Mouse (Mus musculus): ENCODE data around the gene Gm340.

The Gm340 gene

DNA sequence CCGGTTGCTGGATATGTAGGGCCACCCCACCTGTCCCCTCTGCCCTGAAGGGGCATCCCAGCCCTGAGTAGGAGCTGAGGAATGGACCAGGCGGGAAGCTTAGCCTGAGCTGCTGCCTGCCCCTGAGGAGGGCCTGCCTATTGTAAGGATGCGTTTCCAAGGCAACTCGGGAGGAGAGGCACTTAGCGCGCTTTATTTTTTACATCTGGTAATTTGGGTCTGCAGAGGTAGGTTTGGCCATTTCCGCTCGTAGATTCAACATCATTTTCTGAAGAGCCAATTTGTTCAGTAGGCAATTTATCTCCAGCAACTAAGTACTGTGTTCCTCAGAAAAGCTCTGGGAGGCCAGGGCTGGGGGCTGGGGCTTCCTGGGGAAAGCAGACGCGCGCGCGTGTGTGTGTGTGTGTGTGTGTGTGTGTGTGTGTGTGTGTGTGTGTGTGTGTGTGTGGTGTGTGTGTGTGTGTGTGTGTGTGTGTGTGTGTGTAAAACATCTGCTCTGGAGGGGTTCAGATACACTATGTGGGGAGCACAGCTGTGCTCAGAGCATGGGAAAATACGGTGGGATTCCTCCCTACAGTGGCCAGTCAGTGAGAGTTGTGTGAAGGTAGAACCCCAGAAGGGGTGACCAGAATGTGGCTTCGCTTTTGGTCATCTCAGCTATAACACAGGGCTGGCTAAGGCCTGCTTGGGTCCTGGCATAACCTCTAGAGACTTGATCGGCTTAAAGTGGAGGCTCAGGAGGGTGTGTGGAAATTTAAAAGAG, 31.3 kb downstream of the Gm340 start:
- DNase-seq (ENCODE audit: low read depth, low spot score), result peak; percentile 70

DNA sequence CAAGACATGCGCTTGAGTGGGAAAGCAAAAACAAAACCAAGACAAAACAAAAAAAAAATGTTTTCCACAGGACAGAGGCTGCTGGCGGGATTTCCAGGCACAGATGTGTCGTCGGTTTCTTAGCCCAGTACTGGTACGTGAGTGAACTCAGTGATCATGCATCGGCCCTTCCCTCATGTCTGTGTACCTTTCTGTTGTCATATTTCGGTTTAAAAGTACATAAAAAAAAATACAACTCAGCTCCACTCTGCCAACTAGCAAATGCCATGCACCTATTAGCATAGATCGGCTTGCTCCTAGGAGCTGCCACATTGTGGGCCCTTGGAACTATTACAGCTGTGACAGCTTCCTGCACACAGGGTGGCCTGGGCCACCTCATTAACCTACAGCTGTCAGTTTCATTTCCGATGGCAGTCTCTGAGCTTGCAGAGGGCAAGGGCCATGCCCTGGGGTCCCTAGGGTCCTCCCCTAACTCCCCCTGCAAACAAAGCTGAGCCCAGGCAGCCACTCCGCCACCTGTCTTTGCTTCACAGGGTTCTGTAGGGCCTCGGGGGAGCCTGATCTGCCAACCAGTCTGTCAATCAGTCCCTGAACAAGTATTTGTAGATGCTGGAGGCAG, 33.5 kb downstream of the Gm340 start:
- DNase-seq (ENCODE audit: low read depth, low spot score), result no peak

DNA sequence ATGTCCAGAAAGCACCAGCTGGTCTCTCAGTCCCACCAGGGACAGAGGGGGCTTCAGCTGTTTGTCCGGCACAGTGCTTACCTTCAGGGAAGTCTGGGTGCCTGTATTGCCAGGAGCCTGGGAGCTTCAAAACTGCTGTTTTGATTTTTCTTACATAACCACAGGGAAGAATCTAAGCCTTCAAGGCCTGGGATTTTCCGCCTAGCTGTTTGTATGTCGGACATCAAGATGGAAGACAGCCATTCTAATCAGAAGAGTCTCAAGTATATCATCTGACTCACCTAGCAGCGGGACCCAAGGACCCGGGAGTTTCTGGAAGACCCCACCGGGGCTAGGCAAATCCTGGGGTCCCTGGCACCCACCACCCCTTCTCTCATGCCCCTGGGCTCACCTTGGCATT, 34.1 kb downstream of the Gm340 start:
- no peak for DNase-seq (ENCODE audit: low read depth, low spot score)

DNA sequence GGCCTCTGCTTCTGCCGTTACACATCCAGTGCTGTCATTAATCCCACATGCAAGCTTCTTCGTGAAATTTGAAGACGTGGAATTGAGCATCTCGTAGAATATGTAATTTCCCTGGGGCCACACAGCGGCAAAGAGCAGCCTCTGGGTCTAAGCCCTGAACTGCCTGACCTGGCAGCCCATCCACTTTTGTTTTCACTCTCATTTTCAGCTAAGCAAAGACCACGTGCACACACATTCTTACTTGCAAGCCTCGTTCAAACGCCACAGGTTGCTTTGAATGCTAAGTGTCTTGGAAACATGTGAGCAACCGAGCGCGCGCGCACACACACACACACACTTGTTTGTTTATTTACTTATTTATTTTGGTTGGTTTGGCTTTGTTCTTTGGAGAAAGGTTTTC, 34.9 kb downstream of the Gm340 start:
- no peak for DNase-seq (ENCODE audit: low read depth, low spot score)

DNA sequence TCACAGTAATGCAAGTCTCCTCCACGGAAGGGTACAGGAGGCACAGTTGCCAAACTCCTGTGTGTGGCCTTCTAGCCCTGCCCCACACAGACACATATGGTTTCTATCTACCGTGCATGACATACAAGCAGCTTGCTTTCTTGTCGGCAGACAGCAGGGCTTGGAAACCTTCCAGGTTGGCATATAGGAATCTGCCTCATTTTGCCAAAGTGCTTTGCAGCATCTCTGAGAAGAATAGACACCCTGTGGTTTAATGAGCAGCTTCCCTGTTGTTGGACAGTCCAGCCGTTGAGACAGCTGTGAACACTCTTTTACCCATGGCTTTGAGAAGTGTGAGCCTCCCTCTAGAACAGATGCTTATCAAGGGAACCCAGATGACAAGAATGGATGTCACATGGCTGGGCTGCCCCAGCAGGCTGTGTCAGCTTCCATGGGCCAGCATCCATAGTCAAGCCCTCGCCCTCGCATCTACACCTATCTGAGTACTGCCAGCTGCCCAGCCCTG, 36.0 kb downstream of the Gm340 start:
- DNase-seq (ENCODE audit: low read depth, low spot score), result peak; percentile 75

DNA sequence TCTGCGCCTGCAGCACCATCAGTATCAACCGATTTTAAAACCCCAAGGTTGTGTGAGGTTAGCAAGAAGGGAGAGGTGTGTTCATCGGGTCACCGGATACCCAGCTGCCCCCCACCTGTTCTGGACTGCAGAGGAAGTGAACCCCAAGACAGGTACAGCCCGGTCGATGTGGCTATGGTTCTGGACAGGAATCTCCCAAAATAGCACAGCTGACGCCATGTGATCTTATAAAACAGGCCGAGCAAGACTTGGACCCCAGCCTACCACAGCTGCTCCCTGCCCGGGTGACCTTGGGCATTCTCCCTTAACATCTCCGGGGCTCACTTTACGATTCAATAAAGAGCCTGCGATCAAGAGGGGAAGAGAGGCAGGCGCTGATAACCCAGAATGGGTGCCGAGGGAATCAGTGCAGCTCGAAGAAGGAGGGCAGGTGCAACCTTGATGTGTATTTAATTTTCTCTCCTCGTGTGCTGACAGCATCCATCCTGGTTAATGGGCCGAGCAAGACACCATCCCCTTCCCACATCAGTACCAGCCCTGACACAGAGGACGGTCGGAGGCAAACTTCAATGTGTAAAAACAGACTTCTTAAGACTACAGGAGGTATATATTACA, 36.7 kb downstream of the Gm340 start:
- DNase-seq (ENCODE audit: low read depth, low spot score), result no peak

DNA sequence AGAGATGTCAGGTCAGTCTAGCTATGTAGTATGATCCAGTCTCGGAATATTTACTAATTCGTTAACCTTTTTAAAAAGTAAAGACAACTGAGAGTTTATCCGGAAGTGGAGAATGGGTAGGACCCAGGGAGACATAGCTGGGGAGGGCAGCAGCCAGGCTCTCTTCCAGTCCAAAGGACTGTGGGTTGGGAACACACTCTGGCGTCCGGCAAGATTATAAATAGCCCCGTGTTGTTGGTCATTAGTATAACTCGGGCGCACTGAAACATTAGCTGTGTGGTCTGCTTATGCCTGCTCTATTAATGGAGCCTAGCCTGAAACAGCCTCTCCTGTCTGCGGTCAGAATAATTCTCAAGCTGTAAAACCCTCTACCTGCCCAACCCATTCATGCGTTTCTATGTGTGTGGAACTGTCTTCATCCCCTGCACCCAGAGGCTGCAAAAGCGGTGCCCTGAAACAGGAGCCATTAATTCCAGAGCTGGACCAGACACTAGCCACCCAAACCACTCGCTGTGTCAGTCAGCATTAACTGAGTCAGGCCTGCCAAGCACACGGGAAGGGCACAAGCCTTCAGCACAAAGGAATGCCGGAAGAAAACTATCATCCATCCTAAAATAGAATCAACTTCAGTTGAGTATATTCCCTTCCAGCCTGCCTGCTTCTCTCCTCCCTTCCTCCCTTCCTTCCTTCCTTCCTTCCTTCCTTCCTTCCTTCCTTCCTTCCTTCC, 38.4 kb downstream of the Gm340 start:
- no peak for DNase-seq (ENCODE audit: low read depth, low spot score)

DNA sequence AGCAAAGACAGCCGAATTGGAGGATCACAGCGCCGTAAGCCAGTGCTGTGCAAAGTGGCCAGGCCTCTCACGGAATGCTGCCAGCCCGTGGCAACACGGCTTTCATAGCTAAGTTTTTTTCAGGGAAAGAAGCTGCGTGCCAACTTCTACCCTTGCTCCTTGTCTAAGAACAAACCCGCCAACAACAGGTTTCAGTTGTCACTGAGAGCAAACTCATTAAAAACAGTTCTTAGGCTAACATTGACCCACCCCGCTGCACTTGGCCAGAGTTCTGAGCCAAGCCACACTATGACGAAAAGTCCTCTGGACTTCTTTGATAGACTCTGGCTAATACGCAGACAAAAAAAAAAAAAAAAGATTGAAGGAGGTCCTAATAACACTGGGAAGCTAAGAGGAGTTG, 46.8 kb downstream of the Gm340 start:
- no peak for DNase-seq (ENCODE audit: low read depth, low spot score)

DNA sequence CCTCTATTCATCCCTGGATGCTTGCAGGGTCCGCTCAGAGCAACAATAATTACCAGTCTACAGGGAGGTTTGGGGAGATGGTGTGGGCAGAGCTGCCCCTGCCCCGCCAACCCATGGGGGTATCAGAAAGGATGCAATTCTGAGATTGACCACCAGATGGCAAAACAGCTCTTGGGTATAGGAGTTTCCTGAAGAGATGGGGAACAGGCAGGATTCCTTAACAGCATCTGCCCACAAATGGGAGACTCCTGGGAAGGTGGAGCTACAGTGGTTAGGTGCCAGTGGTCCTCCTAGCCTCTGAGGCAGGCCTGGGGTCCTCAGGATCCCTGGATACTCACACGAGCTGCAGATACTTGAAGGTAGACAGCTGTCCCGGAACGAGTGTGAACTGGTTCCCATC, 47.4 kb downstream of the Gm340 start:
- peak; percentile 74 for DNase-seq (ENCODE audit: low read depth, low spot score)

DNA sequence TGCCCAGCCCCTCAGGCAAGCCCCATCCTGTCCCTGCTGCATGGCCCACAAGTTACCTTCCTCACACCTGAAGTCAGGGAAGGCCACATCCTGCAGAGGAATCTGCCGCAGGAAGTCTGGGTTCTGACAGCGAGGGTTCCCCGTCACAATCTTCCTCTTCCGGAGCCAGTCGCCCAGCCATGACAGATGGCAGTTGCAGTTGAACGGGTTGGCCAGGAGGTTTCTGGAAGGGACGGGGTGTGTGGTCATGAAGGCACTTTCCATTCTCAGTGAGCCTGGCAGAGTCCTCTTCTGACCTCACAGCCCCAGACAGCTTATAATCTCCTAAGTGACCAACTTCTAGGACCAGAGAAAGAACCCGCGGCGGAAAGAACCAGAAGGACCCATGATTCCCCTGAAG, 51.9 kb downstream of the Gm340 start:
- no peak for DNase-seq (ENCODE audit: low read depth, low spot score)

DNA sequence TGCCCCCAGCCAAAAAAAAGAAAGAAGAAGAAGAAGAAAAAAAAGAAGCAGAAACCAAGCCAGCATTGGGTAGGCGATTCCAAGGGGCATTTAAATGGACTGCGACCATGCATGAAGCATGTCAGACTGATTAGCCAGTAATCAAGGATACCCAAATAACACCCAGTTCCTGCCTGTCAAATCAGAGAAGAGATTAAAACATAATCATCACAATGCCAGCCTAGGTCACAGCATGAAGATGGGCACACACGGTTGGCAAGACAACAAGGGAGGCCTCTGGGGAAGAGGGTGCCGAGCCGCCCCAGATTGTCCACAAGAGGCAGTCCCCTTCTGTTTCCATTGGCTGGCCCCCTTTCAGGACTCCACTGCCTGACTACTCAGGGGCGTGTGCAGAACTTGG, 52.8 kb downstream of the Gm340 start:
- no peak for DNase-seq (ENCODE audit: low read depth, low spot score)
